Comparison of ENCODE assay signal across 11 mouse cellular contexts in the genomic region with DNA sequence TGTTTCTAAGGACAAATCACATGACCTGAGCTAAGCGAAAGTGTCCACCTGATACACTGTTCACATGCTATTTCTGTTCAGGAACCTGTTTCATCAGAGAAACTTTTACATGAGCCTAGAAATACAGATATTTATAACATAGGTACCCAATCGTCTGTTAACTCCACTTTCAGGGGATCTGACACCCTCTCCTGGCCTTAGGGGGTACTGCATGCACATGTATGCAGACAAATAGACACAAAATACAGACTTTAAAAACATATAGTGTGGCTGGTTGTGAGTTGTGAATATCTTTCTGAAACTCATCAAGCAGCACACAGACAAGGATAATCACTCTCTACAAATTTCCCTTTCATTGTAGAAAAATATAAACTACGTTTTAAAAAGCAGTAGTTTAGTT.
DNase-seq lines count a peak whose midpoint lies in the region; ATAC-seq and TF ChIP-seq lines count a peak whose summit lies in the region.
"Had no signal": no experiment of that assay in that cellular context is flagged by ENCODE, and none has a peak within 500 bp of the region (broad histone marks: within the 10 kb centered on the region; RNA-seq: fewer than 3 reads in every experiment).

No protein-coding gene starts in this region.

- peak; percentile 73 for TF ChIP-seq CTCF in heart, adult 2 months (IDR thresholded peaks at IDR 0.05)
- peak; percentile 65 for TF ChIP-seq CTCF in lung, embryonic 14.5 days (IDR thresholded peaks at IDR 0.05; ENCODE audit: low read depth)
- TF ChIP-seq CTCF in liver, postnatal 0 days (IDR thresholded peaks at IDR 0.05; ENCODE audit: low read depth): peak; percentile 59

- H3K4me3 ChIP-seq in heart, adult 2 months: no peak overlapping the region
- no peak overlapping the region for H3K4me3 ChIP-seq in heart, embryonic 10.5 days
- H3K4me3 ChIP-seq in lung, embryonic 14.5 days (ENCODE audit: low read depth, low read length): no peak overlapping the region
- no peak overlapping the region for H3K4me3 ChIP-seq in liver, postnatal 0 days (ENCODE audit: low read depth, low read length)
- H3K4me3 ChIP-seq in forebrain, embryonic 16.5 days (replicated peaks; ENCODE audit: low read length): no peak overlapping the region
- H3K4me3 ChIP-seq: liver, embryonic 15.5 days had no signal

- H3K9me3 ChIP-seq in heart, embryonic 10.5 days: no peaks in the 10 kb centered on the region
- H3K9me3 ChIP-seq in lung, embryonic 14.5 days (ENCODE audit: low read depth, low read length): no peaks in the 10 kb centered on the region
- no peaks in the 10 kb centered on the region for H3K9me3 ChIP-seq in liver, postnatal 0 days (ENCODE audit: low read length)
- no peaks in the 10 kb centered on the region for H3K9me3 ChIP-seq in forebrain, embryonic 16.5 days (ENCODE audit: control insufficient read depth, low read length)
- H3K9me3 ChIP-seq: liver, embryonic 15.5 days had no signal

- no peak overlapping the region for H3K4me2 ChIP-seq in lung, embryonic 14.5 days
- no peak overlapping the region for H3K4me2 ChIP-seq in liver, postnatal 0 days (ENCODE audit: low read depth, low read length)
- no peak overlapping the region for H3K4me2 ChIP-seq in forebrain, embryonic 16.5 days (ENCODE audit: low read length)
- H3K4me2 ChIP-seq: liver, embryonic 15.5 days had no signal

- no peaks in the 10 kb centered on the region for H3K4me1 ChIP-seq in heart, adult 2 months (ENCODE audit: control insufficient read depth, insufficient read depth, low read length)
- peaks cover 9% of the 10 kb centered on the region for H3K4me1 ChIP-seq in heart, embryonic 10.5 days
- H3K4me1 ChIP-seq in lung, embryonic 14.5 days (ENCODE audit: insufficient read depth): no peaks in the 10 kb centered on the region
- H3K4me1 ChIP-seq in liver, postnatal 0 days (ENCODE audit: insufficient read depth): no peaks in the 10 kb centered on the region
- H3K4me1 ChIP-seq in forebrain, embryonic 16.5 days (replicated peaks; ENCODE audit: control insufficient read depth, insufficient read depth, low read length): peaks cover 7% of the 10 kb centered on the region; the same call in 1 of the 2 replicates
- H3K4me1 ChIP-seq: liver, embryonic 15.5 days had no signal

- DNase-seq in heart, adult 2 months: no peak
- DNase-seq in heart, embryonic 10.5 days (ENCODE audit: low spot score): no peak
- peak; percentile 63 for DNase-seq in lung, embryonic 14.5 days
- no peak for DNase-seq in lung, postnatal 25 days (ENCODE audit: low spot score)
- peak; percentile 23 for DNase-seq in R1 (ENCODE audit: low read depth, low spot score)
- DNase-seq in liver, postnatal 0 days: peak; percentile 21
- DNase-seq in spleen, postnatal 14 days (ENCODE audit: low spot score in 2 of 2): no peak
- DNase-seq: kidney, adult 18-20 months; thymus, postnatal 14 days had no signal

- H3K9ac ChIP-seq in heart, adult 2 months (ENCODE audit: low read depth, low read length): no peak overlapping the region
- H3K9ac ChIP-seq in lung, embryonic 14.5 days: no peak overlapping the region
- H3K9ac ChIP-seq in liver, postnatal 0 days (replicated peaks): no peak overlapping the region
- no peak overlapping the region for H3K9ac ChIP-seq in forebrain, embryonic 16.5 days (replicated peaks; ENCODE audit: low read depth, low read length)
- H3K9ac ChIP-seq: liver, embryonic 15.5 days had no signal

- intact Hi-C loops in heart, adult 2 months (cut with DNase I): loop anchor here (2.0 kb wide), 1 partner anchor 301 kb away; no protein-coding TSS in a partner anchor

- WGBS in heart, adult 2 months: 56% methylated on average over 3 of the region's 3 CpGs
- 65% methylated on average over 3 of the region's 3 CpGs for WGBS in heart, embryonic 10.5 days
- WGBS in lung, embryonic 14.5 days: 55% methylated on average over 3 of the region's 3 CpGs
- WGBS in liver, postnatal 0 days (ENCODE audit: insufficient replicate concordance): 49% methylated on average over 3 of the region's 3 CpGs
- 60% methylated on average over 3 of the region's 3 CpGs for WGBS in forebrain, embryonic 16.5 days

- no peak for TF ChIP-seq POLR2A in heart, adult 2 months (IDR thresholded peaks at IDR 0.05; ENCODE audit: insufficient read depth, low read depth, low read length)

- no peaks in the 10 kb centered on the region for H3K79me2 ChIP-seq in heart, adult 2 months (replicated peaks; ENCODE audit: control insufficient read depth, insufficient read depth, low read length)

- no peak overlapping the region for H3K27ac ChIP-seq in heart, adult 2 months
- H3K27ac ChIP-seq in heart, embryonic 10.5 days: no peak overlapping the region
- no peak overlapping the region for H3K27ac ChIP-seq in lung, embryonic 14.5 days (ENCODE audit: low read depth)
- H3K27ac ChIP-seq in liver, postnatal 0 days (ENCODE audit: low read depth): no peak overlapping the region
- no peak overlapping the region for H3K27ac ChIP-seq in forebrain, embryonic 16.5 days (ENCODE audit: low read length)
- H3K27ac ChIP-seq: liver, embryonic 15.5 days had no signal

- TF ChIP-seq EP300 in heart, adult 2 months (IDR thresholded peaks at IDR 0.05; ENCODE audit: insufficient read depth, low read depth, low read length): no peak
- no peak for TF ChIP-seq EP300 in liver, postnatal 0 days (IDR thresholded peaks at IDR 0.05; ENCODE audit: low read depth)

- no peaks in the 10 kb centered on the region for H3K36me3 ChIP-seq in heart, adult 2 months (ENCODE audit: control insufficient read depth, insufficient read depth, low read length)
- H3K36me3 ChIP-seq in heart, embryonic 10.5 days: no peaks in the 10 kb centered on the region
- no peaks in the 10 kb centered on the region for H3K36me3 ChIP-seq in lung, embryonic 14.5 days (ENCODE audit: insufficient read depth)
- H3K36me3 ChIP-seq in liver, postnatal 0 days (replicated peaks; ENCODE audit: insufficient read depth, low read length): no peaks in the 10 kb centered on the region
- no peaks in the 10 kb centered on the region for H3K36me3 ChIP-seq in forebrain, embryonic 16.5 days (ENCODE audit: control insufficient read depth, insufficient read depth)
- H3K36me3 ChIP-seq: liver, embryonic 15.5 days had no signal

- H3K27me3 ChIP-seq in heart, adult 2 months (ENCODE audit: control insufficient read depth, insufficient read depth, low read length): no peaks in the 10 kb centered on the region
- H3K27me3 ChIP-seq in heart, embryonic 10.5 days (ENCODE audit: insufficient read depth, poor library complexity, severe bottlenecking): no peaks in the 10 kb centered on the region
- H3K27me3 ChIP-seq in lung, embryonic 14.5 days (ENCODE audit: insufficient read depth, low read length): no peaks in the 10 kb centered on the region
- H3K27me3 ChIP-seq in liver, postnatal 0 days (ENCODE audit: insufficient read depth, low read length): no peaks in the 10 kb centered on the region; the same call in 1 of the 2 replicates
- H3K27me3 ChIP-seq in forebrain, embryonic 16.5 days (replicated peaks; ENCODE audit: control insufficient read depth, insufficient read depth, low read length): no peaks in the 10 kb centered on the region
- H3K27me3 ChIP-seq: liver, embryonic 15.5 days had no signal

- ATAC-seq in lung, embryonic 14.5 days (ENCODE audit: insufficient read depth): no peak
- ATAC-seq in liver, postnatal 0 days: no peak
- ATAC-seq in forebrain, embryonic 16.5 days: no peak

Comparison
In these comparisons a context has a peak if more than half of its experiments do, and no peak if none do; other contexts are left out.
1. DNase-seq: peak in lung, embryonic 14.5 days (single experiment), R1 (single experiment) and liver, postnatal 0 days (single experiment); none in heart, adult 2 months (0 of 2), heart, embryonic 10.5 days (single experiment), lung, postnatal 25 days (single experiment) and spleen, postnatal 14 days (0 of 2).
2. Peak in every context shown above with its lines, with median percentiles within 50 percentile points of each other: CTCF ChIP-seq.